Comparison of ENCODE assay signal across 8 mouse cellular contexts in genomic region chr4:151604907-151605306, GRCm38 (mm10).
DNase-seq lines count a peak whose midpoint lies in the region; ATAC-seq lines count a peak whose summit lies in the region.

No protein-coding gene starts in this region.

- ATAC-seq in heart, embryonic 15.5 days (replicated peaks; ENCODE audit: insufficient number of reproducible peaks, insufficient read depth, low FRiP score, low read depth): peak; percentile 61; the same call in 1 of the 2 replicates

- no peaks in the 10 kb centered on the region for H3K36me3 ChIP-seq in heart, embryonic 15.5 days
- H3K36me3 ChIP-seq in limb, embryonic 10.5 days: no peaks in the 10 kb centered on the region

- 0 out of 2 replicates have a peak, but pooled peaks cover 3% of the 10 kb centered on the region for H3K27me3 ChIP-seq in heart, embryonic 15.5 days
- no peaks in the 10 kb centered on the region for H3K27me3 ChIP-seq in limb, embryonic 10.5 days (ENCODE audit: low read depth, poor library complexity, severe bottlenecking)

- WGBS in heart, embryonic 15.5 days: 24% methylated on average over 6 of the region's 6 CpGs
- 35% methylated on average over 6 of the region's 6 CpGs for WGBS in limb, embryonic 10.5 days

- H3K4me2 ChIP-seq in heart, embryonic 15.5 days: no peak overlapping the region

- H3K4me3 ChIP-seq in heart, embryonic 15.5 days: no peak overlapping the region
- H3K4me3 ChIP-seq in limb, embryonic 10.5 days: no peak overlapping the region

- no peaks in the 10 kb centered on the region for H3K4me1 ChIP-seq in heart, embryonic 15.5 days (replicated peaks)
- no peaks in the 10 kb centered on the region for H3K4me1 ChIP-seq in limb, embryonic 10.5 days

- H3K9me3 ChIP-seq in heart, embryonic 15.5 days (replicated peaks): no peaks in the 10 kb centered on the region
- H3K9me3 ChIP-seq in limb, embryonic 10.5 days (replicated peaks): no peaks in the 10 kb centered on the region

- intact Hi-C loops in left cerebral cortex, postnatal 4 days (cut with DNase I): no loop called here
- intact Hi-C loops in left cerebral cortex, postnatal 25 days (cut with DNase I): loop anchor here (5.0 kb wide), 1 partner anchor 252 kb away; no protein-coding TSS in a partner anchor

- DNase-seq in left cerebral cortex, postnatal 4 days: peak; percentile 20
- no peak for DNase-seq in left cerebral cortex, postnatal 25 days (ENCODE audit: low spot score in 2 of 2)
- peak; percentile 25 for DNase-seq in c-Kit-positive CD71-negative TER-119-negative erythroid progenitor cells, embryonic 14.5 days (ENCODE audit: low read depth)
- DNase-seq in limb, embryonic 10.5 days (ENCODE audit: low spot score): peak; percentile 84
- DNase-seq in ovary, postnatal 10 days (ENCODE audit: low spot score): peak; percentile 24
- no peak for DNase-seq in cerebellum, adult 11 months
- no peak for DNase-seq in right cerebral cortex, adult 18-20 months

- no peak overlapping the region for H3K9ac ChIP-seq in heart, embryonic 15.5 days

- no peak overlapping the region for H3K27ac ChIP-seq in heart, embryonic 15.5 days
- H3K27ac ChIP-seq in limb, embryonic 10.5 days: no peak overlapping the region

Comparison
In these comparisons a context has a peak if more than half of its experiments do, and no peak if none do; other contexts are left out.
1. DNase-seq: peak in left cerebral cortex, postnatal 4 days (single experiment), c-Kit-positive CD71-negative TER-119-negative erythroid progenitor cells, embryonic 14.5 days (single experiment), limb, embryonic 10.5 days (single experiment) and ovary, postnatal 10 days (single experiment); none in left cerebral cortex, postnatal 25 days (0 of 2), cerebellum, adult 11 months (single experiment) and right cerebral cortex, adult 18-20 months (single experiment).